Mouse (Mus musculus) cerebellum, adult 9-10 months (tissue): ENCODE measurements around the gene Ipcef1.
"Not testable (repeated sequence)": the region's sequence is repeated elsewhere in the genome, so short reads cannot be mapped to it uniquely, and the experiment has no call there.

Experiments used
- DNase-seq: peaks from one replicate; pipeline ENCODE4 v3.0.0; 2022

Ipcef1 gene

GRCm38 (mm10) chr10:6956357-6956756 is 95.9 kb downstream of the Ipcef1 start:
- no peak for DNase-seq

DNA sequence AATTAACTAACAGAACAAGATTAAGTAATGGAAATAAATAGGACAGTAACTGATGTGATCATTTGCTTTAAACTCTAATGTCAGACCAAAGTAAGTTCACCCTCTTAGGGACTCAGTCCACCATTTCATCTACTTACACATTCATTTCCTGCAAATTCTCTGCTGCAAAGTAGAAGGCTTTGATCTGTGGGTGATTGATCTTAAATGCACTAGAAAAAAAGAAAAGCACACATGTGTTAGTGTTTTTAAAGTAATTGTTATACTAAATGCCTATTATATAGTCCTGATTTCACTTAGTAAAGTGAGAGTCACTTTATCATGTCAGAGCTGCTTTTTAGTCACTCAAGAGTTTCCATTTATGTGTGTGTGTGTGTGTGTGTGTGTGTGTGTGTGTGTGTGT is 97.7 kb downstream of the Ipcef1 start:
- no peak for DNase-seq

GRCm38 (mm10) chr10:6953115-6953514 is 99.2 kb downstream of the Ipcef1 start:
- DNase-seq = no peak

GRCm38 (mm10) chr10:6936671-6937425 is 115.4 kb downstream of the Ipcef1 start:
- no peak for DNase-seq

DNA sequence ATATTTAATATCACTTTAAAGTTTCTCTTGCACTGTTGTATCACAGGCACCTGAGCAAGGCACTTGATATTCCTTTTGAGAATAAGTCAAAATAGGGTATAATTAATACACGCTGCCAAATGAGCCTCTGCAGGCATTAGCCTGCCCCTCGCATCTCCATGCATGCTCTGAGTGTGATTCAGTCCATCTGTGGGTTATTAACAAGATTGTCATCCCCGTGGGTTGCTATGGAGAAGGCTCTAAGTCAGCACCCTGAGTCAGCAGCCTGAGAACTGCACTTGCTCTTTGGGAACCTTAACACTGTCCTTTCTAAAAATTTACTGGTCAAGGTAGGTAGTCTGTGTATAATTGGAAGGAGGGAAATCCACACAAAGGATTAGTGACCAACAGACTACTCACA is 117.5 kb downstream of the Ipcef1 start:
- no peak for DNase-seq

- DNase-seq = no peak
Measured at GRCm38 (mm10) chr10:6930889-6931288, 121.4 kb downstream of the Ipcef1 start.

DNA sequence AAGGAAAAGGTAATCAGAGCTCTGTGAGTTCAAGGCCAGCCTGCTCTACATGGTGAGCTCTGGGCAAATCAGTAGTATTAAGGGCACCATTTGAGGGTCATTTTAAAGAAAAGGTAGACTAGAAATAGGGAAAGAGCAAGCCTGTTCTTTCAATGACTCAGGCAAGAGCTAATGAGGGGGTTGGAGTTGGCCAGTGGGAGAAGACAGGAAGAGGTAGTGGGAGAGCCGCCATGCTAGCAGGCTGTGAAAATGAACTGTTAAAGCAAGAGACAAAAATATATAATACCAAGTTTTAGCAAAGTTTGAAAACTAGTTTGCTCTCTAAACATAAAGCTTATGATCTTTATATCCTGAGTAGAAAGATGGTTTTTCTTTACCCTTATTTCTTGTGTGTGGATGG is 121.9 kb downstream of the Ipcef1 start:
- DNase-seq = no peak

DNA sequence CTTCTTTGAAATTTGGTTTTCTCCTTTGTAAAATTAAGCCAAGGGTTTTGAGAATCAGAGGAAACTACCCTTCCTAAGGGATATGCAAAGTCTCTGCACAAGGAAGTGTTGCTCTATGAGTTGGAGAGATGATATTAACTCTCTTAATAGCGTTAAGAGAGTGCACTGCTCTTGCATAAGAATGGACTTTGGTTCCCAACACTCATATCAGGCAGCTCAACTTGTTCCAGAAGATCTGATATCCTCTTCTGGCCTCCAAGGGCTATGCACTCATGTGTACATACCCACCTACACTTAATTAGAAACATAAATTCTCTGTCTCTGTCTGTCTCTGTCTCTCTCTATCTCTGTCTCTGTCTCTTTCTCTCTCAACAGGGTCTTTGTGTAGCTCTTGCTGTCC is 123.4 kb downstream of the Ipcef1 start:
- DNase-seq = no peak

DNA sequence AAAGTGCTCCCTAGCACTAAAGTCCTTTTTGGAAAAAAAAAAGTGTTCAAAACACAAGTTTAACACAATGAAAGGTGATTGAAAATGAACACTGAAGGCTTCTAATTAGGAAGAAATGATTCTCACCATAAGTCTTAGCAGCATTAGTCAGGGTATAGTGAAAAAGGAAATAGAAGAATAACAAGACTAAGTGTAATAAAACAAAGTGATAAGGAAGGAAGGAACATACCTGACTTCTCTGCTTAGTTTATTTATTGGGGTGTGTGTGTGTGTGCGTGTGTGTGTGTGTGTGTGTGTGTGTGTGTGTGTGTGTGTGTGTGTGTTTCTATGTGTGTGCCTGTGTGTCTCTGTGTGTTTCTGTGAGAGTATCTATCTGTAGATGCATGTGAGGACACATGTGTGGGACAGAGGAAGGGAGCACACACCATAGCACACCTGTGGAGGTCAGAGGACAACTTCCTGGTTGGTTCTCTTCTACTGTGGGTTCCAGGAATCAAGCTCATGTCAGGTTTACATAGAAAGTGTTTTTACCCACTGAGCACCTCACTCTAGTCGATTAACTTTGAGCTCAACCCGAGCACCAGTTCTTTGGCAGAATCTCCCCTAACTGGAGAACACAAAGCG is 124.6 kb downstream of the Ipcef1 start:
- no peak for DNase-seq

DNA sequence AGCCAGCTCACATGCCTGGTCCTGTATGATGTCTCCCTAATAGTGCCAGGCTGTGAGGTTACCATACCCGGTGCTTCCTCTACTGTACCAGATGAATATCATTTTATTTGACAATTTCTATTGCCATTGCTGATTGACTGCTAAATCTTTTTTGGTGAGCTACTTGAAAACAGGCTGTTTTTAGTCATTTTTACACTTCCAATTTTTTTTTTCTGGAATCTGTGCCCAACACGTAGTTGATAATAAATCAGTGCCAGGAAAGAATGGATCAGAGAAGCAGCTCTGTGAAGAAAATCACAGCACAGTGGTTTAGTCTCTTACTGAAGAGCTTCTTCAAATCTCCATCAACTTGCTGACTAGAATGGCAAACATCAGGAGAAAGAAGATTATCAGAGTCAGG is 125.6 kb downstream of the Ipcef1 start:
- DNase-seq = no peak

DNA sequence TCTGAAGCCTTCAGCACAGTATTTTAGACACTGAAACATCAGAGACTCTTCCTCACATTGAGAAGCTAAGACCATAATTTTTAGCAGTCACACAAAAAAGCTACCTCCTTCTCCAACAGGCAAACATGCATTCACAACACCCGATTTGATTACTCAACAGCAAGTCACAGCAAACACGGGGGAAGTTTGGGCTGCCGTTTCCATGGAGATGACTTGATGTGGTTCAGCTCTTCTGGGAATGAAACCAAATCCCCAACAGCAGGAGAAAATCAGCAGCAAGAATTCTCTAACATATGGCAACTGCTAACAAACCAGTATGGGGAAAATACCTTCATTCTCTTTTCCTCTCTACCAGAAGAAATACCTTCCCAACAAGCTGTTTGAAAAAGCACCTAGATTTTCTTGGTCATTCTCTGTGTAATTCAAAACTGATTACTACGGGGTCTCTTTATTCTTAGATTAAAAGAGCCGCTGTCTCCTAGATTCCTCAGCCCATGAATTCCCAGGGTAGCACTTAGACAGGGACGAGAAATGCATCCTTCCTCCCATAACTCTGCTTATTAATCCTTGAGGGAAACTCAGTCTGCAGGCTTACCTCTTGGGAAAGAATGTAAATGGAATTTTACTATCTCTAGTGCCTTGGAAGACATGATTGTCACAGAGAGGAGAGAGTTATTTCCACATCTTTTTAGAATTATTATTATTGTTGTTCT is 135.6 kb downstream of the Ipcef1 start:
- DNase-seq = peak; percentile 92

GRCm38 (mm10) chr10:6915991-6916390 is 136.3 kb downstream of the Ipcef1 start:
- no peak for DNase-seq

DNA sequence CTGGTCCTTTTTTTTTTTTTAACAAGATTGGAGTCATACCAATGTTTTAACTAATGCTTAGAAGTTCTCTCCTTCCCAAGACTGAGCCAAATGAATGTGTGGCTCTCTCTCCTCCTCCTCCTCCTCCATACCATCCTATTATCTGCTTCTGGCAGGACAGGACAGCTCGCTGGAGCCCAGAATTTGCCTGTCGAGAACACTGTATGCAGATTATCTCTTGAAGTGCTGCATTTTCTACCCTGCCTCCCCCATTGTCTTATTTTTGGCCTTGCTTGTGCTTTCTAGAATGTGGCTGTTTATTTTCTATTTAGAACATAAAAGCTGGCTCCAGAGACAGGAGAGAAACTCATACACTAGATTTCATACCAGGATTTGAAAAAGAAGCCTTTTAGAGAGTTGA is 142.5 kb downstream of the Ipcef1 start:
- no peak for DNase-seq

- peak; percentile 64 for DNase-seq
Measured at GRCm38 (mm10) chr10:6901819-6902393, 150.4 kb downstream of the Ipcef1 start.

DNA sequence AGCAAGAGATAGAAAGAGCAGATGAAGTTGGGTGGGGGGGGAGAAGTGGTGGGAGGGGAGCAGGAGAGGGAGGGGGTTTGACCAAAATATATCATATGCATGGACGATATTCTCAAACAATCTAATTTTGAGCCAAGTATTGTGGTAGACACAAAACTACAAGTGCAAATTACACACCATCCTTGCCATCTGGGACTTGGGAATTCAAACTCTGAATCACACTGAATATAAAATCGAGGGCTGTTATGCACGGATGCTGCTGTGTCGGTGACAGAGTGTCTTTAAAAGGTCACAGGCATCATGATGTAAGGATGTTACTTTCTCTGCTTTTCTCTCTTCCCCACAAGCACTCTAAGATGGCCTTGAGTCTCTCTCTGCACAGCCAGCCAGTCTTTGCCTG is 152.2 kb downstream of the Ipcef1 start:
- no peak for DNase-seq

- no peak for DNase-seq
Measured at GRCm38 (mm10) chr10:6896659-6897303, 155.5 kb downstream of the Ipcef1 start.

GRCm38 (mm10) chr10:6895796-6896195 is 156.5 kb downstream of the Ipcef1 start:
- no peak for DNase-seq

DNA sequence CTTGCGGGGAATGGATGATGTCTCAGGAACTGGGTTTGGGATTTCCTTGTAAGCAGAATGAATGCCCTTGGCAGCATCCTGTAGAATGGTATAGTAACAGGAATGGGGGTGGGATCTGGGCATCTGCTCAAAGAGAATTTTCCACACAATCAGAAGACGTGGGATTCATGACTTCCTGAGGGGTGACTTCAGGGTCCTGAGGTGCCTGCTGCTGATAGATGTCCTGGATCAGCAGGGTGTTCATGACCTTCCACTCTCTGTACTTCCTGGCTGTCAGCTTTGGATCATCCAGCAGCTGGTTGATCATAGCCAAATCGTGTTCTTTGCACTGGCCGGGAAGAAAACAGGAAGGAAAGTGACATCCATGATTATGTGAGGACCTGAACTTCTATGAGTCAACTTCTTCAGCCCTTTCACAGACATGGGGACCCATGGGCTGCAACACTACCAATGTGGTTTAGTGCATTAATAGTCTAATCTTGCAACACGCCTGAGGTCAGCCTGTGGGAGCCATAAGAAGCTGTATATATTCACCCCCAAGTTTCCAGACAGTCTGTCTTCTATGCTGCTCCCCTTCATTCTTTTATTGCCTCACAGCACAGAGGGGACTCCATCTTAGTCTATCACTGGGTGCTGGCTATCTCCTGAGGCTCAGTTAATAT is 161.8 kb downstream of the Ipcef1 start:
- no peak for DNase-seq

DNA sequence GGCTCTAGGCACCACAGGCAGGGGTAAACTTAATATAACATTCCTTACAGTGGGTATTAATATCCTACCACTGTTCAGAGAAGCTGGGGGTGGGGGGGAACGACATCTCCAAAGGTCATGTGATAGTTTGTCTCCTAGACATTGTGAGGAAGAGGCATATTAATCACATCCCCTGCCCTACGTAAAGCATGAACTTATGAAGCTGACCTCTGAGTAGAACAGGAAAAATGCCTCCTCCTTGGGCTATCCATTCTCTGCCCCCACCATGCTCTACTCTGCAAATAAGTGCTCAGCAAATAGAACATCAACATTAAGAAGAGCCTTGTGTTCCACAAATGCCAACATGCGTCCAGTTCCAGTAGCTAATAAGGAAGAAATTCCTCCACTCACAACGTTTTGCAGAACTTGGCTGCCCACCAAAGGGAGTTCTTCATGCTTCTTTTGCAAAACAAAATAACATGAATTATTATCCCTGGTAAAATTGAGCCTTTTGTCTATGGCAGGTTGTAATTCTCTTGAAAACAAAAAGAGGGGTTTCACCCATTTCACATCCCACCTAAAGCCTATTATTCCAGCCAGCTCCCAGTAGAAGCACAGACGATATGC is 162.5 kb downstream of the Ipcef1 start:
- DNase-seq = no peak

DNA sequence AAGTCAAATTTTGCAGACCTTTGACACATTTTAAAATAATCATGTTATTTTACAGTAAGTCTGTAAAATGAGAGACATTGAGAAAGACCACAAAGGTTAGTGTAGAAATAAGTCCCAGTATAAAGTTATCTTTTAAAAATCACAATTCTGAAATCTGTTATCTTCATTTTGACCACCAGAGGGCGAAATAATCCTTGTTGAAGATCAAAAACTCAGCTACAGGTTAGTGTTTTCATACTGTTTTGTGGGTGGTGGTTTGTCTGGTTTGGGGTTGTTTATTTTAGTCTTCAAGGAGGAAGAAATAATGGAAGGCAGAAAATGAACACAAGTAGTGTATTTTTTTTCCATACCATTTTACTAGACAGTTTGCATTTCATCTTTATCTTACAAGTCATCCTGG is 166.8 kb downstream of the Ipcef1 start:
- DNase-seq = peak; percentile 83

GRCm38 (mm10) chr10:6882041-6882440 is 170.2 kb downstream of the Ipcef1 start:
- DNase-seq = not testable (repeated sequence)

DNA sequence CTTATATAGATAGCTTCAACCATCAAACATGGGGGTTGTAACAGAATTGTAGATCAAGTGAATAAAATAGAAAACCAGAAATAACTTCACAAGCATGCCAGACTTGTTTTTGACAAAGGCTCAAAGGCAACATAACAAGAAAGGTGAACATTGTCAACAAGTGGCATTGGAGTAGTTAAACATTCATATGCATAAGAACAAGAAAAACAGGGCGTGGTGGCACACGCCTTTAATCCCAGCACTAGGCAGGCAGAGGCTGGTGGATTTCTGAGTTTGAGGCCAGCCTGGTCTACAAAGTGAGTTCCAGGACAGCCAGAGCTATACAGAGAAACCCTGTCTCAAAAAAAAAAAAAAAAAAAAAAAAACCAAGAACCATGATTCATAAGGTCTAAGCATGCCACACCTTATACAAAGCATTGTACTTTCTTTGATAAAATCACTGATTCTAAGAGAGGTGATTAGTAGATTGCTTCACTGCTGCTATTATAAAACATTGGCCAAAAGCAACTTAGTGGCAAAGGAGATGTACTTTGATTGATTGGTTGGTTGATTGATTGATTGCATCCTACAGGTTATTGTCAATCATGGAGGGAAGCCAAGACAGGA is 173.9 kb downstream of the Ipcef1 start:
- no peak for DNase-seq
